Mouse (Mus musculus): ENCODE results near the gene Ankrd35. TPM values are rescaled to one million over a fixed set of nuclear protein-coding genes. Genes with fewer than 3 reads are reported as not detected.
"Not testable (repeated sequence)": the region's sequence is repeated elsewhere in the genome, so short reads cannot be mapped to it uniquely, and the experiment has no call there.

The Ankrd35 gene
- total RNA-seq, 2 experiments from 2014 or later = 1.4 to 1.6 TPM

GRCm38 (mm10) chr3:96671519-96671918 lies 1.6 kb downstream of the Ankrd35 start:
- no peak for DNase-seq

DNA sequence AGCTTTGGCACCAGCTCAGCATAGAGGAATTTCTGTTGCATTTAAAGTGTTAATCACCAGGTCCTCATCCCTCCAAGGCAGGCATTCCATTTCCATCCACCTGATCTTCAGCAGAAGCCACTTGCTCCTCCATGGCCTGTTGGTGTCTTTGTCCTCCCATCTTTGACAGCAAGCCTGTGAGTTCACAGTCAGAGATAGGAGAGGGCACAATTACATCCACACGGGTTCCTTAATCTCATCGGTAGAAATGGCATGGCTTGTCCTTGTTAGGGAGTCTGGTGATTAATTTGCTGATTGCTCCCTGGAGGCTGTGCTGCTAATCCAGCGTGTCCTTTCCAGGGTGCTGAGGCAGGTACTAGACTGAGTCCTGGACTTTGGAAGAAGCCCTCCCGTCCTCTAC lies 3.6 kb downstream of the Ankrd35 start:
- DNase-seq = no peak

DNA sequence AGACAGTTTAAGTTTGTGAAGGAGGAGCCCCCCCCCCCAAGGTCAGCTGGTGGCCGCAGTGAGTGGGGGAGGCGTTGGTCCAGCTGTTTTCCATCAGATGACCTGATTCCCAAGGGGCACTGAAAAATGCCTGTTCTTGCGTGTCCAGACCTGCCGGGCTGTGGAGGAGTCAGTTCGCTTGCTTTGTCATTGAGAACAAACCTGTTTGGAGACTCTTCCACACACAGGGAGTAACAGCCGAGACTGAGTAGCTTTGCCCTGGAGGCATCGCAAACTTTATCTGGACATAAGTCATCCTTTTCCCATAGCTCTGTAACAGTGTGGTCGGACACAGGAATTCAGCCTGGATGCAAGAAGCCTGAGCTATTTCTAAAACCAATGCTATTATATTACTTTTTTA lies 4.5 kb downstream of the Ankrd35 start:
- DNase-seq = no peak

- DNase-seq = no peak
These were observed 5.2 kb downstream of the Ankrd35 start for GRCm38 (mm10) chr3:96675171-96675570.

DNA sequence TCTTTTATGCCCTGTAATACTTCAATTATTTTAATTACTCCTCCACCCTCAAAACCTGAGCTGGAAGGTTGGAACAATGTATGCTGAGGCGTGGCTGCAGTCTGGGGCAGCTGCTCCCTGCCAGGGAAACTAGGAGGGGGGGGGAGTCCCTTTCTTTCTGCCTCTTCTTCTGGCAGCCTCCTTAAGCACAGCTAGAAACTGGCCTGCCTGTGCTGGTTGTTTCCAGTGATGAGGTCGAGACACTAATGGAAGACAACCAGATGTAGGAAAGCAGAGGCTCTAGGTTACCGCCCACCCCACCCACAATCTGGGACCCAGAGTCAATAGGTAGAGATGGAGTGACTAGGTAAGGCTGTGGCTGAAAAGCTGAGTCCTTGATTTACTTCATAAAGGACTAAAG lies 5.8 kb downstream of the Ankrd35 start:
- no peak for DNase-seq

- no peak for DNase-seq
These were observed 8.5 kb downstream of the Ankrd35 start for GRCm38 (mm10) chr3:96678456-96678855.

DNA sequence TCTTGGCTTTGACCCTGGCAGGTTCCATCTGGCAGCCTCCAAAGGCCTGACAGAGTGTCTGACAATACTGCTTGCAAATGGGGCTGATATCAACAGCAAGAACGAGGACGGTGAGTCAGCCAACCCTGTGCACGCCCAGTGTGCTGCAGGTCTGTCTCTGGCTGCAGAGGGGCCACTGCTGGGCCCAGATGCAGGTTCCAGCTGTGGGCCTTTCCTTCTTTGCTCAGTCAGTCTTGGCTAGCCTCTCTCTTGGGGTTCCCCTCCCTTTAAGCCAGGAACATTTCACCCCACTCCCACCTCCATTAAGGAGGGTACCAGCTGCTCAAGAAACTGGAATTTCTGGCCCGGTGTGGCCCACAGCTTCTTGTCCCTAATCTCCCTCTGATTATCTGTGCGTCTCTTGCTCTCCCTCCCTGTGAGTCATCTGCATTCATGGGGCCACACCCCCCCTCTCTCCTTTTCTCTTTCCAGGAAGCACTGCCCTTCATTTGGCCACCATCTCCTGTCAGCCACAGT lies 9.3 kb downstream of the Ankrd35 start:
- DNase-seq = no peak

- DNase-seq = no peak
These were observed 10.5 kb downstream of the Ankrd35 start for GRCm38 (mm10) chr3:96680269-96680956.

DNA sequence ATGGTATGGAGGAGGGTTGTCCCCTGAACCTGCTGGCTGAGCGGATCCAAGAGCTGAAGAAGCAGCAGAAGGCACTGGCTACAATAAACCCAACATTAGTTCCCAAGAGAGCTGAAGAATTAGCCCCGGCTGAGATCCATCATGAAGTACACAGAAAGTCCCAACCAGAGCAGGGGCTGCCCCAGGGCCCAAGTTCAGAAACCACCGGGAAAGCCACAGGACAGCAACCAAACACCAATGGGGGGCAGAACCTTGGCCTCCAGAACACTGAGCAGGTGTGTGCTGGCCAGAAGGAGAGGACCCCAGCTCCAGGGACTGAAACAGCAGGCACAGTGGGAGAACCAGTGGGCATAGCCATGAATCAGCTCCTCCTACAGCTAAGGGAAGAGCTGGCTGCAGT lies 13.6 kb downstream of the Ankrd35 start:
- no peak for DNase-seq

DNA sequence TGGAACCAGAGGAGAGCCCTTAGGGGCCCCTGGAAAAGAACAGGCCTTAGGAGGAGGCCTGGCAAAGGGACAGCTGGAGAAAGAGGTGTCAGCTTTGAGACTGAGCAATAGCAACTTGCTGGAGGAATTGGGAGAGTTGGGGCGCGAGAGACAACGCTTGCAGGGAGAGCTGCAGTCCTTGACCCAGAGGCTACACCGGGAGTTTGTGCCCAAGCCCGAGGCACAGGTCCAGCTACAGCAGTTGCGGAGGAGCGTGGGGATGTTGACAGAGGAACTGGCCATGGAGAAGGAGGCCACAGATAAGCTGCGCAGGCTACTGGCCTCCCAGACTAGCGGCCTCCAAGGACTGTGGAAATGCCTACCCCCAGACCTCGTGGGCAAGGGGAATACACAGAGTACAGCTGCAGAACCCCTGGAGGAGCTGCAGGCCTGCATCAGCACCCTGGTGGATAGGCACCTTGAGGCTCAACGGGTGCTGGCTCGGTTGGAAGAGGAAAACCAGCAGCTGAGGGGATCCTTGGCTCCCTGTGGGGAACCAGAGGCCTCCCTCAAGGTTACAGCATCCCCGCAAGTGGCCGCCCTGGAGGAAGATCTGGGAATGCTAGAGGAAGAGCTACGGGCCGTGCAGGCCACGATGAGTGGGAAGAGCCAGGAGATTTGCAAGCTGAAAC lies 14.4 kb downstream of the Ankrd35 start:
- no peak for DNase-seq

DNA sequence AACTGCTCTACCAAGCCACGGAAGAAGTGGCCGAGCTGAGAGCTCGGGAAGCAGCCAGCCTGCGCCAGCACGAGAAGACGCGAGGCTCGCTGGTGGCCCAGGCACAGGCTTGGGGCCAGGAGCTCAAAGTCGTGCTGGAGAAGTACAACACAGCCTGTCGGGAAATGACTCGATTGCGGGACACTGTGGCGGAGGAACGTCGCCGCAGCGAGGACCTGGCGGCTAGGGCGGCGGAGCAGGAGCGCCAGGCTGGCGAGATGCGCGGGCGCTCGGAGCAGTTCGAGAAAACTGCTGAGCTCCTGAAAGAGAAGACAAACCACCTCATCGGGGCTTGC lies 14.9 kb downstream of the Ankrd35 start:
- DNase-seq = no peak

DNA sequence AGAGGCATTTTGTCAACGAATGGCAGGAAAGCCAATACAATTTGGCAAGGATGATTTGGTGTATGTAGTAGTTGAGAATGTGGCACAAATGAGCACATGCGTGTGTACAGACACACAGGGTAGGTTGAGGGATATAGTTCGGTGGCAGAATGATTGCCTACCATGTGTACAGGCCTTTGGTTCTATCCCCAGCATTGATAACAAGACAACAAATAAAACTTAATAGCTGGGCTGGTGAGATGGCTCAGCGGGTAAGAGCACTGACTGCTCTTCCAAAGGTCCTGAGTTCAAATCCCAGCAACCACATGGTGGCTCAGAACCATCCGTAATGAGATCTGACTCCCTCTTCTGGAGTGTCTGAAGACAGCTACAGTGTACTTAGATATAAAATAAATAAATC lies 16.1 kb downstream of the Ankrd35 start:
- not testable (repeated sequence) for DNase-seq

DNA sequence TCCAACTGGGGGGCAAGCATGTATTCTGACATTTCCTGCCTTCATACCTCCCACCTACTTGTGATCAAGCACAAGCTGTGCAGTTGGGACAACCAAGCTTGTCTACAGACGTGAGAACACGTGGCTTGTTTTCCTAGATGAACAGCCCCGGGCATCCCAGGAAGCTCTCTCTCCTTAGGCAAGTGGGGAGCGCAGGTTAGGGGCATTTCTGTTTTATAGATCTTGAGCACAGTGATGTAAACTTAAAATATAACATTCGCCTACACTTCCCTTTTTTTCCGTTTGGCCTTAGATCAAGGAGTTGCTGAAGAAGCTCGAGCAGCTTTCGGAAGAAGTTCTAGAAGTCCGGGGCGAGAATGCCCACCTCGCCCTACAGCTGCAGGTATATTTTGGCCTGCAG lies 18.9 kb downstream of the Ankrd35 start:
- DNase-seq = no peak

- no peak for DNase-seq
These were observed 20.4 kb downstream of the Ankrd35 start for GRCm38 (mm10) chr3:96690298-96690697.

DNA sequence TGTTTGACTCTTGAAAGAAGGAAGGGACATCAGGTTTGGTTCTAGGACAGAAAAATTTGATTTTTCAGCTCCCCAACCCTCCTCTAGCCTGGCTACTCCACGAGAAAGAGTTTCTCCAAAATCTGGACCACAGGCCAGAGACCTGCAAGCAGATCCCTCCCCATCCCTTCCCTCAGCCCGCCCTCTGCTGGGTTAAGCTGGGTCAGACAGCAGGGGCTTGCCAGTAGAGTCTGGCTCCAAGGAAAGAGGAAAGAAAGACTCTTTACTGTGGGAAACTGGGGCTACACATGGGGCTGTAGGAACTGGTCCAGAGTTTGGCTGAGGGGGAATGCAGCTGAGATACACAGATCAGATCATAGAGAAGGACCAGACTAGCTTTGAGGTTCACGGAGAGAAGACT lies 22.6 kb downstream of the Ankrd35 start:
- peak; percentile 60 for DNase-seq

DNA sequence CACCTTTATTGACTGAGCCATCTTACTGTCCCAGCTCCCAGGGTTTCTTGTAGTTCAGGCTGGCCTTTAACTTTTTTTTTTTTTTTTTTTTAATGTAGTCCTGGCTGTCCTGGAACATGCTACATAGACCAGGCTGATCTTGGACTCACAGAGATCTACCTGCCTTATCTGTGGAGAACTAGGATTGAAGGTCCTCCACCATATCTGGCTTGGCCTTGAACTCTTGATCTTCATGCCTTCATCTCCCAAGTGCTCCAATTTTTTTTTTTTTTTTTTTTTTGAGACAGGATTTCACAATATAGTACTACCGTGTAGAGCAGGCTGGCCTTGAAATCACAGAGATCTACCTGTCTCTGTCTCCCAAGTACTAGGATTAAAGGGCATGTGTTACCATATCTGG lies 23.6 kb downstream of the Ankrd35 start:
- no peak for DNase-seq

- DNase-seq = peak; percentile 85
These were observed 26.4 kb downstream of the Ankrd35 start, which contains the start of gene Pias3 for GRCm38 (mm10) chr3:96696198-96696765. TSS of gene Pias3 (plus strand) at chr3:96696384.

GRCm38 (mm10) chr3:96696766-96697732 lies 27.1 kb downstream of the Ankrd35 start:
- DNase-seq = peak; percentile 92

GRCm38 (mm10) chr3:96698993-96699690 lies 29.2 kb downstream of the Ankrd35 start:
- DNase-seq = no peak

DNA sequence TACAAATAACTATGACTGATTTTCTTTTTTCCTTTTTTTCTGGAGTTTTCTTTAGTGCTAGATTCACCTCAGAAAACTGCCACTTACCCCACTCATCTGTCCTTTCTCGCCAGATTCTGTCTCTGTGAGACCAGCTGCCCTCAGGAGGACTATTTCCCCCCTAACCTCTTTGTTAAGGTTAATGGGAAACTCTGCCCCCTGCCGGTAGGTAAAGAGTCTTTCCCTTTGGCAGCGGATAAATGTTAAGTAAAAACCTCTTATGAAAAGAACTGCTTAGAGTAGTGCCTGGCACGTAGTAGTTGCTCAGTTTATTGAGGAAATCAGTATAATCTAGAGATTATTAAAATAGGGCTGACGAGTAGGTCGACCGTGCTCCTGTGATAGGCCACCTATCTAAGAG lies 30.4 kb downstream of the Ankrd35 start:
- peak; percentile 39 for DNase-seq

- no peak for DNase-seq
These were observed 31.1 kb downstream of the Ankrd35 start for GRCm38 (mm10) chr3:96701003-96701402.

GRCm38 (mm10) chr3:96704778-96705177 lies 34.8 kb downstream of the Ankrd35 start:
- peak; percentile 54 for DNase-seq
